Mouse (Mus musculus) frontal cortex, adult 2 months (tissue): ENCODE results near the gene Lrrn4. TPM values are rescaled to one million over a fixed set of nuclear protein-coding genes. Genes with fewer than 3 reads are reported as not detected.

Experiments used
- DNase-seq, 2 experiments: peaks; one replicate each; pipeline ENCODE4 v3.0.0; 2022; ENCODE audit warnings: low spot score in 1 of 2; ENCODE audit errors: extremely low spot score in 1 of 2
- polyA plus RNA-seq: library from polyadenylated mRNA; depleted of rRNA; stranded (reverse); fragments of >200 nt; gene quantifications from 2 replicates; pipeline ENCODE4 v1.2.3, GENCODE M21; 2012; rRNA removed

The Lrrn4 gene
- polyA plus RNA-seq, 1 experiment = 0.12 TPM

- no peak for DNase-seq
Observed at GRCm38 (mm10) chr2:132873657-132874326, 6.9 kb downstream of the Lrrn4 start.

- DNase-seq = no peak
Observed at GRCm38 (mm10) chr2:132871663-132872062, 9.0 kb downstream of the Lrrn4 start.

- no peak for DNase-seq
Observed at GRCm38 (mm10) chr2:132870286-132870685, 10.4 kb downstream of the Lrrn4 start.

- DNase-seq = no peak
Observed at GRCm38 (mm10) chr2:132869682-132870081, 11.0 kb downstream of the Lrrn4 start.

- no peak for DNase-seq
Observed at GRCm38 (mm10) chr2:132867521-132867920, 13.2 kb downstream of the Lrrn4 start.

- no peak for DNase-seq
Observed at GRCm38 (mm10) chr2:132863325-132863724, 17.4 kb downstream of the Lrrn4 start.

DNA sequence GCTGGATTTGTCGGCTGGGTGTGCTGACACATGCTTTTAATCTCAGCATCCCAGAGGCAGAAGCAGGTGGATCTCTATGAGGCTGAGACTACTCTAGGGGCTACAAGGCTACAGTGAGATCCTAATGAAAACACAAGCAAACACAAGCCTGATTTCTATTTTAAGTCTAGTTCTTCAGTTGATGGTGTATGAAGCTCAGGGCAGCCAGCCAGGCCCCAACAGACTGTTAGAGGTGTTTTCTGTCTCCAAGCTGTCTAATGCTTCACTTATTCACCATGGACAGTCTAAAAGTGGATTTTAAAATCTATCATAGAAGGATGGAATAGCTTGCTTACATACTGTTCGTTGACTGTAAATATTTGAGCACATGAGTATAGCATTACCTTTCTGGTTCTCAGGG is 19.2 kb downstream of the Lrrn4 start:
- DNase-seq = no peak

DNA sequence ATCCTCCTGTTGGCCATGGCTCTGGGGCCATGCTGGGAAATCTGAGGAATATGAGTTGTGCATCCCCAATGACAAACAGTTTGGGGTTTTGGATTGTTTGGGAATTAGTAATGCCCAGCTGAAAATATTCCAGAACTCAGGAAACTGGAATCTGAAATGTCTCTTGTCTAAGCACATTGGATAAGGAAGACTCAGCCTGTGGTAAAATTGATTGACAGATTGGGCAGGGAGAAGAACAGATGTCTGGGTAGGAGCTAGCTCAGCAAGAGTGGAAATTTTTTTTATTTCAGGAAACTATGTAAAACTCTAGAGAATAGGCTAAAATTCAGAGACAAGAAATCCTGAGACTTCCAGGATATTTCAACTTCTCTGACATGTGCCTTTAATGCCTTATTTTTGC is 20.3 kb downstream of the Lrrn4 start:
- no peak for DNase-seq

DNA sequence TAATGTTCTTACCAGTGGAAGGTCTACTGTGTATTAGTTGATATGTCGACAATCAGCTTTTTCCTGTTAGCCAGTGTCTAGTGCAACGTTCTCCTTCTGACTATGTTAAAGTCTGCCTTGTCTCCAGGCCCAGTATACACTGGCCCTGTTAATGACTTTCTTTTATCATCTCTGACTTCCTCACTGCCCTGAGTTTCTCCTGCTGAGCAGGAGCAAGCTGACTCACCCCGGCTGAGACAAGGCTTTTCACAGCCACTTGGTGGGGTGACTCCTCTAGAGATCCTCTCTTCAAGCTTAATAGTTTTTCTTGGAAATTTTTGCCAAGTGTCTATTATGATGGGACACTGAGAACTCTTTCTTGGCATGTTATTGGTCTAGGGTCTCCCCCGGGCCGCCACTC is 24.4 kb downstream of the Lrrn4 start:
- DNase-seq = no peak

DNA sequence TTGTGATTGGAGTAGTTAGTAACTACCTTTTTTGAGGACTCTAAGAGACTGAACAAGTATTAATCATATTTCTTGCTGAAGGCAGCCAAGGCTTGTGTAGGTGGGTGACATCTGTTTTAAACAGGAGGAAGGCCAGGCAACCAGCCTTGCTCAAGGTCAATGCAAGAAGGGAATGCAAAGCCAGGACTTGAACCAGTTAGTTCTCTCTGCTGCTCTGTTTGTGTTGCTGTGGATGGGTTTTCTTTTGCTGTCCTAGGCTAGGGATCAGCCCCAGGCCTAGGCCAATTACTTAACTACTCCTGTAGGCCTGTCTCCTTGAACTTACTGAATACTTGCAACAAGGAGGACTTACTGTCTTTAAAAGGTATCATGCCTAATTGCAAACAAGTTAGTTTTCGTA is 27.6 kb downstream of the Lrrn4 start:
- peak in 1 of 2 experiments; percentile 15 for DNase-seq

GRCm38 (mm10) chr2:132849141-132849540 is 31.6 kb downstream of the Lrrn4 start:
- peak in 1 of 2 experiments; percentile 10 for DNase-seq

DNA sequence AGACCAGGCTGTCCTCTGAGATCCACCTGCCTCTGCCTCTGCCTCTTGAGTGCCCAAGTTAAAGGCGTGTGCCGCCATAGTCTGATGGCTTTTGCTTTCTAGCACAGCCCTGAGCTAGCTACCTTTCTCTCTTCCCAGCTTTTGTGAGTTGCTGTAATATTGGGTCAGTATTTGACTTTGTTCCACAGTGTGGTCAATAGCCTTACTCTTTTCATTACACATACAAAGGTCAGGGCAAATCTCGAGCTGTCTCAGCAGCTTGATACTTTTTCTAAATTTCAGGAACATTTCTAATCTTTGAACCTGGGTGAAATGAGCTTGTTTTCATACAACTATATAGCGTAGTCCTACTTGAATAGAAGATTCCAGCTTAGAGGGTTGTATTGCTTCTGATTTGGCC is 32.3 kb downstream of the Lrrn4 start:
- DNase-seq = no peak

GRCm38 (mm10) chr2:132847581-132847980 is 33.1 kb downstream of the Lrrn4 start:
- no peak for DNase-seq

DNA sequence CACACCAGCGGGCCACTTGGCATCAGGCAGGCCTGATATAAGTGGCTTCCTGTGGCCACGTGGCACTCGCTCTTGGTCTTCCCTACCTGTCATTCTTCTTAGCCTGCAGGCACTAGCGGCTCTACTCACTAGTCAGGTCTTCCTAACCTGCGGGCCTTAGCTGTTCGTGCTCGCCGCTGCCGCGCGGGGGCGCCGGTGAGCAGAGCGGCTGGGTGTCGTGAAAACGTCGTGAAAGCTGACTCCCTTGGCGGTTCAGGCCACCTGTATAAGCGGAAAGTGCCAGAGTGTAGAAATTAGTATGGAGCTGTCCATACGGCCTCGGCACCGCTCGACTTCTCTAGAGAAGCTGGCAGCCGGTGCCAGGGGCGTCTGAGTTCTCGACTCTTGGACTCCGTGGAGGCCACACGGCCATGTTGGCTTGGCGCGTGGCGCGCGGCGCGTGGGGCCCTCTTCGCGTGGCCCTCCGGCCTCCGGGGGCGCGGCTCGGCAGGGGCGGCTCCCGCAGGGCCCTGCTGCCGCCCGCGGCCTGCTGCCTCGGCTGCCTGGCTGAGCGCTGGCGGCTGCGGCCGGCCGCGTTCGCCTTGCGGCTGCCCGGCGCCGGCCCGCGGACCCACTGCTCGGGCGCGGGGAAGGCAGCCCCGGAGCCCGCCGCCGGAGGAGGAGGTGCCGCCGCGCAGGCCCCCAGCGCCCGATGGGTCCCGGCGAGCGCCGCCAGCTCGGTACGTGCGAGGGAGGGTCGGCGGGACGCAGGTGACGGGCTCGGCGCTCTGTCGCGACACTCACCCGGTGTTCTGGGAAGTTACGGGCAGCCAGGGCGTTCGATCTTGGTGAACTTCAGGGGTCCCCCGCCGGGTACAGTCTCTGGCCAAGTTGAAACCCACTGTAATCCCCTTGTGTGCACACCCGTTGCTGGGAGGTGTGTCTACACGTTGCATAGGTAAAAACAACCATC is 34.0 kb downstream of the Lrrn4 start, which contains the start of gene Crls1:
Crls1 (plus strand) TSS at position 260 of the 952 bp plus-strand sequence.
- peak; percentile 89 to 99 for DNase-seq

DNA sequence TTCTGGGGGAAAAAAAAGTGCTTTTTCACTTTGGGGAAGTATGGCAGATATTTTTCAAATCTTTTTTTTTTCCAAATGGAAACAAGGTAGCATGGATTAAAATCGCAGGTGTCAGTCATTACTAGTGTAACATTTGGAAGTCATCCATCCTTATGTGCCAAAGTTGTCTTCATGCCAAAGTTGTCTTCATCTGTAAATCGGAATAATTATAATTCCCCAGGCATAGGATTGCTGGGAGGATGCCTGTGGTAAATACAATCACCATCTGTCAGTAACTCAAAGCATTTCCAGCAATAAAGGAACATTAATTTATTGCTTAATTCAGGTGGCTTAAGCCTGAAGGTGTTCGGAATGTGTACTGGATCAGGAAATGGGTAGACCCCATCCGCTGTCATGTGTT is 39.6 kb downstream of the Lrrn4 start:
- no peak for DNase-seq

Other genes starting within 250 kb of the Lrrn4 start
- gene Shld1, start 194.0 kb downstream of the Lrrn4 start, polyA plus RNA-seq = 20.7 and 21.4 TPM in 2 replicates
- gene Chgb, start 99.6 kb downstream of the Lrrn4 start, polyA plus RNA-seq = 237 and 239 TPM in 2 replicates
- 25.2 and 29.6 TPM in 2 replicates for gene Trmt6, start 64.8 kb downstream of the Lrrn4 start, polyA plus RNA-seq
- gene Mcm8, start 64.8 kb downstream of the Lrrn4 start, polyA plus RNA-seq = 3.1 and 3.5 TPM in 2 replicates
- 28.5 TPM in 2 replicates for gene Crls1, start 34.2 kb downstream of the Lrrn4 start, polyA plus RNA-seq
- gene Fermt1, start 65.0 kb upstream of the Lrrn4 start, polyA plus RNA-seq = 0.04 TPM in 1 of 2 replicates, not detected in the other